In the genomic region with DNA sequence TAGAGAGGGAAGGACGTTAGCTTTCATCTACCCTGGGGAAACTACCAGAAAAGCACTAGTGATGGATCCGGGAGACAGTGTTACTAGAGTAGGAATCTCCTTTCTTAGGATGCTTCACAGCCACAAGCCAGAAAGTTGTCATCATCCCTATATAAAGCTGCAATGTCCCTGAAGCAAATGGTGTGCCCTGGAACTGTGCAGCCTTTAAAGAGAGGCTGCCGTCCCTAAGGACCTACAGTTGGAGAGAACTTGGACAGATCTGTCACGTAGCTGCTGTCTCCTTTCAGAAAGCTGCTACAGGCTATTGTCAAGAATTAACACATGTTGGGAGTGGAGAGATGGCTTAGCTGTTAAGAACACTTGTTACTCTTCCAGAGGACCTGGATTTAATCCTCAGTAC, we compare ENCODE assay signal across 22 mouse cellular contexts. TPM values are rescaled to one million over a fixed set of nuclear protein-coding genes. Genes with fewer than 3 reads are reported as not detected.
DNase-seq lines count a peak whose midpoint lies in the region; ATAC-seq and TF ChIP-seq lines count a peak whose summit lies in the region.
"Had no signal": no experiment of that assay in that cellular context is flagged by ENCODE, and none has a peak within 500 bp of the region (broad histone marks: within the 10 kb centered on the region; RNA-seq: fewer than 3 reads in every experiment).

No protein-coding gene starts in this region.

- no peak for DNase-seq in forebrain, postnatal 0 days
- DNase-seq in heart, postnatal 0 days (ENCODE audit: low spot score), result peak; percentile 25
- no peak for DNase-seq in heart, postnatal 4 days
- no peak for DNase-seq in frontal cortex, adult 2 months (ENCODE audit: extremely low spot score in 1 of 2, low spot score in 1 of 2)
- DNase-seq: adrenal gland, adult 2 months; adrenal gland, postnatal 10 days; adrenal gland, postnatal 25 days; cerebellum, adult 11 months; cerebellum, adult 18-20 months; cerebellum, adult 8-10 months; cerebellum, adult 9-11 months; cerebellum, postnatal 14 days; cerebellum, postnatal 36 days; embryo, embryonic 11 days had no signal

- no peak overlapping the region for H3K4me3 ChIP-seq in forebrain, postnatal 0 days (ENCODE audit: low read depth, low read length)
- no peak overlapping the region for H3K4me3 ChIP-seq in forebrain, embryonic 13.5 days
- H3K4me3 ChIP-seq in heart, embryonic 15.5 days, result no peak overlapping the region
- H3K4me3 ChIP-seq in heart, embryonic 12.5 days, result no peak overlapping the region
- H3K4me3 ChIP-seq in heart, postnatal 0 days (ENCODE audit: low read depth, low read length), result no peak overlapping the region
- H3K4me3 ChIP-seq: embryonic facial prominence, embryonic 12.5 days had no signal

- no peaks in the 10 kb centered on the region for H3K27me3 ChIP-seq in forebrain, postnatal 0 days (ENCODE audit: insufficient read depth, low read length)
- no peaks in the 10 kb centered on the region for H3K27me3 ChIP-seq in forebrain, embryonic 13.5 days
- H3K27me3 ChIP-seq in heart, embryonic 15.5 days, result no peaks in the 10 kb centered on the region
- H3K27me3 ChIP-seq in heart, embryonic 12.5 days (replicated peaks), result no peaks in the 10 kb centered on the region
- no peaks in the 10 kb centered on the region for H3K27me3 ChIP-seq in heart, postnatal 0 days (ENCODE audit: control insufficient read depth, insufficient read depth, low read length)
- H3K27me3 ChIP-seq: embryonic facial prominence, embryonic 12.5 days had no signal

- no peak for TF ChIP-seq EP300 in heart, postnatal 0 days (IDR thresholded peaks at IDR 0.05; ENCODE audit: low read depth)

- H3K9ac ChIP-seq in forebrain, postnatal 0 days, result no peak overlapping the region
- no peak overlapping the region for H3K9ac ChIP-seq in forebrain, embryonic 13.5 days
- H3K9ac ChIP-seq in heart, embryonic 15.5 days, result no peak overlapping the region
- no peak overlapping the region for H3K9ac ChIP-seq in heart, embryonic 12.5 days
- no peak overlapping the region for H3K9ac ChIP-seq in heart, postnatal 0 days (replicated peaks; ENCODE audit: low read depth, low read length)
- H3K9ac ChIP-seq: embryonic facial prominence, embryonic 12.5 days had no signal

- peak; percentile 27; the same call in 1 of the 2 replicates for ATAC-seq in forebrain, postnatal 0 days
- ATAC-seq in forebrain, embryonic 13.5 days, result no peak
- peak; percentile 26; the same call in 1 of the 2 replicates for ATAC-seq in heart, embryonic 15.5 days (replicated peaks; ENCODE audit: insufficient number of reproducible peaks, insufficient read depth, low FRiP score, low read depth)
- no peak for ATAC-seq in heart, embryonic 12.5 days (ENCODE audit: insufficient number of reproducible peaks, low FRiP score)
- ATAC-seq in heart, postnatal 0 days (ENCODE audit: insufficient read depth, low read depth), result peak; percentile 61
- ATAC-seq: forebrain, embryonic 14.5 days; forebrain, embryonic 16.5 days had no signal

- H3K9me3 ChIP-seq in forebrain, postnatal 0 days (ENCODE audit: low read length), result no peaks in the 10 kb centered on the region
- H3K9me3 ChIP-seq in forebrain, embryonic 13.5 days (replicated peaks), result 0 out of 2 replicates have a peak, but pooled peaks cover 3% of the 10 kb centered on the region
- H3K9me3 ChIP-seq in heart, embryonic 15.5 days (replicated peaks), result no peaks in the 10 kb centered on the region
- no peaks in the 10 kb centered on the region for H3K9me3 ChIP-seq in heart, embryonic 12.5 days (replicated peaks)
- H3K9me3 ChIP-seq in heart, postnatal 0 days (replicated peaks; ENCODE audit: control insufficient read depth, low read length), result no peaks in the 10 kb centered on the region
- H3K9me3 ChIP-seq: embryonic facial prominence, embryonic 12.5 days had no signal

- 82% methylated on average over 4 of the region's 4 CpGs for WGBS in forebrain, postnatal 0 days
- WGBS in forebrain, embryonic 13.5 days, result 79% methylated on average over 4 of the region's 4 CpGs
- WGBS in heart, embryonic 15.5 days, result 56% methylated on average over 4 of the region's 4 CpGs
- 70% methylated on average over 4 of the region's 4 CpGs for WGBS in heart, embryonic 12.5 days
- 43% methylated on average over 4 of the region's 4 CpGs for WGBS in heart, postnatal 0 days

- no peaks in the 10 kb centered on the region for H3K4me1 ChIP-seq in forebrain, postnatal 0 days (ENCODE audit: insufficient read depth)
- no peaks in the 10 kb centered on the region for H3K4me1 ChIP-seq in forebrain, embryonic 13.5 days
- peaks cover 2% of the 10 kb centered on the region; the same call in 1 of the 2 replicates for H3K4me1 ChIP-seq in heart, embryonic 15.5 days (replicated peaks)
- H3K4me1 ChIP-seq in heart, embryonic 12.5 days (replicated peaks), result 0 out of 2 replicates have a peak, but pooled peaks cover 2% of the 10 kb centered on the region
- H3K4me1 ChIP-seq in heart, postnatal 0 days (ENCODE audit: control insufficient read depth, insufficient read depth), result peaks cover 20% of the 10 kb centered on the region
- H3K4me1 ChIP-seq: embryonic facial prominence, embryonic 12.5 days had no signal

- H3K27ac ChIP-seq in forebrain, postnatal 0 days (ENCODE audit: low read depth, low read length), result no peak overlapping the region
- H3K27ac ChIP-seq in forebrain, embryonic 13.5 days, result no peak overlapping the region
- peak overlapping the region; percentile 42; the same call in 1 of the 2 replicates for H3K27ac ChIP-seq in heart, embryonic 15.5 days
- no peak overlapping the region for H3K27ac ChIP-seq in heart, embryonic 12.5 days (ENCODE audit: poor library complexity, severe bottlenecking)
- peak overlapping the region; percentile 67 for H3K27ac ChIP-seq in heart, postnatal 0 days (ENCODE audit: low read depth)
- H3K27ac ChIP-seq: embryonic facial prominence, embryonic 12.5 days had no signal

- no peak overlapping the region for H3K4me2 ChIP-seq in forebrain, postnatal 0 days (ENCODE audit: low read depth)
- H3K4me2 ChIP-seq in forebrain, embryonic 13.5 days, result no peak overlapping the region
- no peak overlapping the region for H3K4me2 ChIP-seq in heart, embryonic 15.5 days
- H3K4me2 ChIP-seq in heart, embryonic 12.5 days, result no peak overlapping the region
- 0 out of 2 replicates have a peak overlapping the region, but pooled peaks have one; percentile 3 for H3K4me2 ChIP-seq in heart, postnatal 0 days (ENCODE audit: low read depth, low read length)
- H3K4me2 ChIP-seq: embryonic facial prominence, embryonic 12.5 days had no signal

- no peaks in the 10 kb centered on the region for H3K36me3 ChIP-seq in forebrain, postnatal 0 days (ENCODE audit: insufficient read depth)
- H3K36me3 ChIP-seq in forebrain, embryonic 13.5 days (ENCODE audit: poor library complexity, severe bottlenecking), result no peaks in the 10 kb centered on the region
- no peaks in the 10 kb centered on the region for H3K36me3 ChIP-seq in heart, embryonic 15.5 days
- H3K36me3 ChIP-seq in heart, embryonic 12.5 days, result no peaks in the 10 kb centered on the region
- no peaks in the 10 kb centered on the region for H3K36me3 ChIP-seq in heart, postnatal 0 days (replicated peaks; ENCODE audit: control insufficient read depth, insufficient read depth, low read length)
- H3K36me3 ChIP-seq: embryonic facial prominence, embryonic 12.5 days had no signal

- TF ChIP-seq CTCF in forebrain, postnatal 0 days (IDR thresholded peaks at IDR 0.05; ENCODE audit: low read depth), result no peak
- TF ChIP-seq CTCF in heart, postnatal 0 days (IDR thresholded peaks at IDR 0.05; ENCODE audit: low read depth), result no peak

RNA-seq across cellular contexts. Expression of a gene that starts 20.9 kb away (rescaled TPM):
- total RNA-seq in forebrain, postnatal 0 days (2014; rRNA removed), result 3.9 and 5.9 TPM in 2 replicates
- 6.0 TPM in 2 replicates for polyA plus RNA-seq in forebrain, postnatal 0 days (2015; fragmentation: Nextera tagmentation; extraction: Ambion mirVana)
- 1.3 and 1.9 TPM in 2 replicates for polyA plus RNA-seq in forebrain, embryonic 13.5 days (2015; fragmentation: Nextera tagmentation; extraction: Ambion mirVana)
- polyA plus RNA-seq in heart, embryonic 15.5 days (2015; fragmentation: Nextera tagmentation; extraction: Ambion mirVana), result 1,445 and 1,519 TPM in 2 replicates
- polyA plus RNA-seq in heart, embryonic 12.5 days (2016; fragmentation: Nextera tagmentation; extraction: Ambion mirVana), result 1,360 and 1,370 TPM in 2 replicates
- total RNA-seq in heart, postnatal 0 days (2014; rRNA removed; ENCODE audit: low replicate concordance), result 1,276 and 1,578 TPM in 2 replicates
- 2,012 and 2,143 TPM in 2 replicates for polyA plus RNA-seq in heart, postnatal 0 days (2015; fragmentation: Nextera tagmentation; extraction: Ambion mirVana)
- total RNA-seq in heart, postnatal 4 days (2021), result 1,000 to 10,000 TPM; 2,111 to 2,171 TPM
- polyA plus RNA-seq in frontal cortex, adult 2 months (2012; rRNA removed), result 25.8 and 26.1 TPM in 2 replicates
- total RNA-seq: common myeloid progenitor, adult 5-6 weeks; MEL had no signal

RNA-seq across cellular contexts. Expression of a gene that starts 33.3 kb away (rescaled TPM):
- total RNA-seq in forebrain, postnatal 0 days (2014; rRNA removed), result 16.2 and 17.8 TPM in 2 replicates
- 5.2 and 6.0 TPM in 2 replicates for polyA plus RNA-seq in forebrain, postnatal 0 days (2015; fragmentation: Nextera tagmentation; extraction: Ambion mirVana)
- 18.3 and 20.9 TPM in 2 replicates for polyA plus RNA-seq in forebrain, embryonic 13.5 days (2015; fragmentation: Nextera tagmentation; extraction: Ambion mirVana)
- 6.2 and 10.1 TPM in 2 replicates for polyA plus RNA-seq in heart, embryonic 15.5 days (2015; fragmentation: Nextera tagmentation; extraction: Ambion mirVana)
- polyA plus RNA-seq in heart, embryonic 12.5 days (2016; fragmentation: Nextera tagmentation; extraction: Ambion mirVana), result 13.1 and 16.8 TPM in 2 replicates
- total RNA-seq in heart, postnatal 0 days (2014; rRNA removed; ENCODE audit: low replicate concordance), result 6.5 and 9.3 TPM in 2 replicates
- polyA plus RNA-seq in heart, postnatal 0 days (2015; fragmentation: Nextera tagmentation; extraction: Ambion mirVana), result 3.3 and 3.5 TPM in 2 replicates
- total RNA-seq in heart, postnatal 4 days (2021), result 10 to 100 TPM; 19.8 to 20.4 TPM
- 21.7 and 24.8 TPM in 2 replicates for polyA plus RNA-seq in frontal cortex, adult 2 months (2012; rRNA removed)

Comparison
In these comparisons a context has a peak if more than half of its experiments do, and no peak if none do; other contexts are left out.
1. ATAC-seq: peak in forebrain, postnatal 0 days (single experiment), heart, embryonic 15.5 days (single experiment) and heart, postnatal 0 days (single experiment); none in forebrain, embryonic 13.5 days (single experiment) and heart, embryonic 12.5 days (single experiment).
2. H3K27ac ChIP-seq: peak in heart, embryonic 15.5 days (single experiment) and heart, postnatal 0 days (single experiment); none in forebrain, postnatal 0 days (single experiment), forebrain, embryonic 13.5 days (single experiment) and heart, embryonic 12.5 days (single experiment).
3. RNA of a gene that starts 20.9 kb away (polyA plus RNA-seq): 2,012 to 2,143 TPM in heart, postnatal 0 days, 1,445 to 1,519 TPM in heart, embryonic 15.5 days and 1,360 to 1,370 TPM in heart, embryonic 12.5 days; 25.8 to 26.1 TPM in frontal cortex, adult 2 months, 6.0 TPM in forebrain, postnatal 0 days and 1.3 to 1.9 TPM in forebrain, embryonic 13.5 days; every median in the first group is over 10 times any median in the second.